Mouse (Mus musculus) heart, postnatal 0 days (tissue): ENCODE data around the gene Dnajb11.

Experiments
- CTCF ChIP-seq: IDR thresholded peaks from 2 replicates; pipeline ENCODE4 v1.5.1; 2016; ENCODE audit warnings: antibody characterized with exemption, control low read depth, low read depth
- EP300 ChIP-seq: IDR thresholded peaks from 2 replicates; pipeline ENCODE4 v1.6.1; 2016; ENCODE audit warnings: antibody characterized with exemption, low read depth

- TF ChIP-seq CTCF (no peak), EP300 (no peak)
Measured at GRCm38 (mm10) chr16:22880900-22881299, 23.3 kb downstream of the Dnajb11 start.
